1 mouse cellular context compared by ENCODE assay signal in the genomic region with DNA sequence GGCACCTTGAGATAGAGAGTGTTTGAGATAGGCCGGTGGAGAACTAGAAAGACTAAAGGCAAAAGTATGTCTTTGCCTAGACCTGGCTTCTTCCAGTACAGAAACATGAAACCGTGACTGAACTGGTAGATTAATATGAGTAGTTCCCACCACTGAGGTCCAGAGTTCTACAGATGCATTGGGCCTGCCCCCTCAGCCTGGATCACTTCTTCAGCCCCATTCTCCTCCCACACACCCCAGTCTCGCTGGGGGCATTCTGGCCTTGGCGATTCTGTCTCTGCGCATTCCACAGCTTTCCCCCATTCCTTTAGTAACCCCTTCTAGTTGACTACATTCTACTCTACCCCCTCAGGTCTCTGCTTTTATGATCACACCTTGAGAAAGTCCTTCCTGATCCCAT.
TF ChIP-seq lines count a peak whose summit lies in the region.

No protein-coding gene starts in this region.

TF ChIP-seq in CH12.LX, 34 proteins besides CTCF, POLR2A, EP300 and RAD21:
- TF ChIP-seq MXI1 (IDR thresholded peaks at IDR 0.05; ENCODE audit: low read depth, low read length) (no peak), MAZ (IDR thresholded peaks at IDR 0.05; ENCODE audit: low read depth, low read length) (no peak), CHD1 (IDR thresholded peaks at IDR 0.05; ENCODE audit: low read depth, low read length) (no peak), MYC (IDR thresholded peaks at IDR 0.05; ENCODE audit: low read depth, low read length) (no peak), HCFC1 (IDR thresholded peaks at IDR 0.05; ENCODE audit: low read depth, low read length) (no peak), GABPA (IDR thresholded peaks at IDR 0.05; ENCODE audit: insufficient replicate concordance, low read depth, low read length) (no peak), SMC3 (IDR thresholded peaks at IDR 0.05; ENCODE audit: low read depth, low read length) (no peak), NRF1 (IDR thresholded peaks at IDR 0.05; ENCODE audit: low read depth, low read length) (no peak), ZC3H11A (IDR thresholded peaks at IDR 0.05; ENCODE audit: low read depth, low read length) (no peak), CHD2 (IDR thresholded peaks at IDR 0.05; ENCODE audit: low read length) (no peak), MAX (IDR thresholded peaks at IDR 0.05; ENCODE audit: low read length) (no peak), ZMIZ1 (IDR thresholded peaks at IDR 0.05; ENCODE audit: low read depth, low read length) (no peak), SIN3A (IDR thresholded peaks at IDR 0.05; ENCODE audit: low read length) (no peak), ZKSCAN1 (IDR thresholded peaks at IDR 0.05; ENCODE audit: borderline replicate concordance, low read depth, low read length) (no peak), TBP (conservative IDR thresholded peaks at IDR 0.05; ENCODE audit: low read depth, low read length) (no peak)
